Mouse (Mus musculus) MEL (cell line): Measurements from ENCODE around the gene Sbsn. TPM values are rescaled to one million over a fixed set of nuclear protein-coding genes. Genes with fewer than 3 reads are reported as not detected.

ENCODE experiments used
- DNase-seq: peaks from one replicate; pipeline ENCODE4 v3.0.0; 2011; ENCODE audit warnings: low read depth, low spot score
- H3K27ac ChIP-seq: 2 replicates; pipeline ENCODE4 v1.5.1; 2012; ENCODE audit warnings: low read depth, mild to moderate bottlenecking, control low read depth, low read length, moderate library complexity; ENCODE audit not compliant: control insufficient read depth
- H3K27me3 ChIP-seq, 2 experiments: fragments of 150-350 bp in 1 of 2; sonication (generic) in 1 of 2; 2 replicates each; pipeline ENCODE4 v1.6.1; 2012; ENCODE audit warnings: low read length in 2 of 2, mild to moderate bottlenecking in 2 of 2, improper control_type of control experiment in 1 of 2, moderate library complexity in 1 of 2; ENCODE audit not compliant: insufficient read depth in 2 of 2, control insufficient read depth in 1 of 2
- H3K36me3 ChIP-seq, 2 experiments: 2 replicates each; pipeline ENCODE4 v1.6.1; 2012 to 2014; ENCODE audit warnings: low read length in 2 of 2, improper control_type of control experiment in 1 of 2, inconsistent platforms in 1 of 2, mild to moderate bottlenecking in 1 of 2; ENCODE audit not compliant: insufficient read depth in 2 of 2, control insufficient read depth in 1 of 2
- H3K4me1 ChIP-seq, 2 experiments: fragments of 150-350 bp in 1 of 2; sonication (generic) in 1 of 2; 2 replicates each; pipeline ENCODE4 v1.6.1; 2012; ENCODE audit warnings: low read length in 2 of 2, improper control_type of control experiment in 1 of 2, mild to moderate bottlenecking in 1 of 2; ENCODE audit not compliant: insufficient read depth in 2 of 2, control insufficient read depth in 1 of 2
- H3K4me3 ChIP-seq, 2 experiments: fragments of 150-350 bp in 1 of 2; sonication (generic) in 1 of 2; 2 replicates each; pipeline ENCODE4 v1.5.1; 2012; ENCODE audit warnings: low read depth in 2 of 2, low read length in 2 of 2, mild to moderate bottlenecking in 2 of 2, moderate library complexity in 2 of 2, control low read depth in 1 of 2, improper control_type of control experiment in 1 of 2; ENCODE audit not compliant: control insufficient read depth in 1 of 2, insufficient read depth in 1 of 2
- H3K79me2 ChIP-seq: 2 replicates; pipeline ENCODE4 v1.6.1; 2012; ENCODE audit warnings: mild to moderate bottlenecking, low read length, moderate library complexity; ENCODE audit not compliant: control insufficient read depth, poor library complexity, insufficient read depth
- H3K9ac ChIP-seq: 2 replicates; pipeline ENCODE4 v1.6.1; 2012; ENCODE audit warnings: low read depth, mild to moderate bottlenecking, control low read depth, low read length, moderate library complexity; ENCODE audit not compliant: control insufficient read depth, poor library complexity, severe bottlenecking
- H3K9me3 ChIP-seq: fragments of 150-350 bp; sonication (generic); replicated peaks from 2 replicates; pipeline ENCODE4 v1.6.1; 2012; ENCODE audit warnings: mild to moderate bottlenecking, low read length, improper control_type of control experiment, moderate library complexity; ENCODE audit not compliant: insufficient read depth
- CHD1 ChIP-seq: IDR thresholded peaks from 2 replicates; pipeline ENCODE4 v1.6.1; 2012; ENCODE audit warnings: low read depth, mild to moderate bottlenecking, inconsistent platforms, low read length, improper control_type of control experiment
- CHD2 ChIP-seq: IDR thresholded peaks from 2 replicates; pipeline ENCODE4 v1.6.1; 2011; ENCODE audit warnings: low read length, improper control_type of control experiment
- GABPA ChIP-seq: IDR thresholded peaks from 2 replicates; pipeline ENCODE4 v1.6.1; 2012; ENCODE audit warnings: low read depth, mild to moderate bottlenecking, inconsistent platforms, low read length, improper control_type of control experiment, moderate library complexity
- JUND ChIP-seq: IDR thresholded peaks from 2 replicates; pipeline ENCODE4 v1.6.1; 2011; ENCODE audit warnings: low read depth, mild to moderate bottlenecking, improper control_type of control experiment, low read length
- KAT2A ChIP-seq: conservative IDR thresholded peaks from 2 replicates; pipeline ENCODE4 v1.6.1; 2012; ENCODE audit warnings: low read depth, low read length, improper control_type of control experiment, inconsistent platforms
- MEF2A ChIP-seq: IDR thresholded peaks from 2 replicates; pipeline ENCODE4 v1.6.1; 2014; ENCODE audit warnings: low read depth, mild to moderate bottlenecking, inconsistent platforms, low read length, improper control_type of control experiment; ENCODE audit not compliant: poor library complexity, insufficient replicate concordance, severe bottlenecking; ENCODE audit errors: extremely low read depth
- MYB ChIP-seq: IDR thresholded peaks from 2 replicates; pipeline ENCODE4 v1.6.1; 2011; ENCODE audit warnings: mild to moderate bottlenecking, low read depth, low read length, improper control_type of control experiment
- NRF1 ChIP-seq: IDR thresholded peaks from 2 replicates; pipeline ENCODE4 v1.6.1; 2014; ENCODE audit warnings: low read depth, mild to moderate bottlenecking, inconsistent platforms, low read length, improper control_type of control experiment, moderate library complexity; ENCODE audit not compliant: poor library complexity, insufficient read depth, severe bottlenecking
- POLR2A ChIP-seq, 2 experiments: IDR thresholded peaks; 2 replicates each; pipeline ENCODE4 v1.6.1; 2011 to 2012; ENCODE audit warnings: low read length in 2 of 2, mild to moderate bottlenecking in 2 of 2, control low read depth in 1 of 2, improper control_type of control experiment in 1 of 2, low read depth in 1 of 2, moderate library complexity in 1 of 2; ENCODE audit not compliant: control insufficient read depth in 1 of 2, insufficient read depth in 1 of 2, poor library complexity in 1 of 2
- RCOR1 ChIP-seq: IDR thresholded peaks from 2 replicates; pipeline ENCODE4 v1.6.1; 2012; ENCODE audit warnings: low read depth, mild to moderate bottlenecking, inconsistent platforms, low read length, improper control_type of control experiment
- TBP ChIP-seq: IDR thresholded peaks from 2 replicates; pipeline ENCODE4 v1.8.0; 2011; ENCODE audit warnings: low read depth, low read length, improper control_type of control experiment
- TCF12 ChIP-seq: IDR thresholded peaks from 2 replicates; pipeline ENCODE4 v1.6.1; 2014; ENCODE audit warnings: low read depth, mild to moderate bottlenecking, inconsistent platforms, low read length, improper control_type of control experiment, moderate library complexity
- ZKSCAN1 ChIP-seq: IDR thresholded peaks from 2 replicates; pipeline ENCODE4 v1.6.1; 2012; ENCODE audit warnings: low read depth, mild to moderate bottlenecking, inconsistent platforms, low read length, improper control_type of control experiment, moderate library complexity
- ZMIZ1 ChIP-seq: IDR thresholded peaks from 2 replicates; pipeline ENCODE4 v1.6.1; 2012; ENCODE audit warnings: low read depth, mild to moderate bottlenecking, inconsistent platforms, low read length, improper control_type of control experiment, moderate library complexity
- polyA plus RNA-seq, 2 experiments: library from polyadenylated mRNA; stranded (reverse) in 1 of 2; unstranded in 1 of 2; fragments of >175 nt in 1 of 2; fragments of >200 nt in 1 of 2; gene quantifications; 2 replicates each; pipeline versions ENCODE4 v1.2.1 to v1.2.4; 2012; ENCODE audit warnings: low replicate concordance in 2 of 2, low read depth in 1 of 2; ENCODE audit not compliant: insufficient read length in 2 of 2, insufficient read depth in 1 of 2, missing spikeins in 1 of 2
- total RNA-seq: library from RNA; depleted of rRNA; stranded (reverse); fragments of 300-350 nt; gene quantifications from 2 replicates; pipeline ENCODE4 v1.2.3, GENCODE M21; 2012

Sbsn gene
- total and polyA plus RNA-seq, 3 experiments: 0.17 to 1.2 TPM; not detected in 1

GRCm38 (mm10) chr7:30791921-30792320 lies 40.6 kb downstream of the Sbsn start:
- no peaks in the 10 kb centered on the region for H3K79me2 ChIP-seq
- TF ChIP-seq RCOR1 (no peak), TCF12 (no peak), GABPA (no peak), POLR2A (IDR thresholded peaks at IDR 0.05; ENCODE audit: control insufficient read depth in 1 of 2, insufficient read depth in 1 of 2, low read depth in 1 of 2, low read length in 2 of 2, poor library complexity in 1 of 2) (no peak)
- no peaks in the 10 kb centered on the region for H3K4me1 ChIP-seq
- DNase-seq: no peak
- H3K9me3 ChIP-seq: no peaks in the 10 kb centered on the region
- no peak overlapping the region for H3K9ac ChIP-seq
- peaks cover 0 to 6% of the 10 kb centered on the region in 2 experiments; a peak in 2 of 4 replicates for H3K27me3 ChIP-seq
- no peaks in the 10 kb centered on the region for H3K36me3 ChIP-seq
- no peak overlapping the region for H3K4me3 ChIP-seq
- H3K27ac ChIP-seq: no peak overlapping the region

- TF ChIP-seq JUND (no peak), MYB (no peak), TBP (no peak), ZMIZ1 (no peak), MEF2A (no peak), NRF1 (no peak), ZKSCAN1 (no peak)
- no peaks in the 10 kb centered on the region for H3K9me3 ChIP-seq
- no peak overlapping the region for H3K4me3 ChIP-seq
- H3K27ac ChIP-seq: no peak overlapping the region
- peaks cover 0 to 6% of the 10 kb centered on the region in 2 experiments; a peak in 2 of 4 replicates for H3K27me3 ChIP-seq
- no peaks in the 10 kb centered on the region for H3K79me2 ChIP-seq
- no peaks in the 10 kb centered on the region for H3K36me3 ChIP-seq
- no peaks in the 10 kb centered on the region for H3K4me1 ChIP-seq
- peak; percentile 36 for DNase-seq
- no peak overlapping the region for H3K9ac ChIP-seq
These were observed 43.6 kb downstream of the Sbsn start for GRCm38 (mm10) chr7:30794921-30795320.

- Histone ChIP-seq H3K27me3 (peaks cover 0 to 4% of the 10 kb centered on the region in 2 experiments; a peak in 2 of 4 replicates), H3K4me1 (no peaks in the 10 kb centered on the region), H3K9me3 (no peaks in the 10 kb centered on the region), H3K9ac (no peak overlapping the region), H3K4me3 (no peak overlapping the region), H3K36me3 (no peaks in the 10 kb centered on the region), H3K79me2 (no peaks in the 10 kb centered on the region), H3K27ac (no peak overlapping the region)
- TF ChIP-seq CHD2 (no peak), RCOR1 (no peak), KAT2A (no peak), CHD1 (no peak)
- DNase-seq: no peak
These were observed 45.5 kb downstream of the Sbsn start for GRCm38 (mm10) chr7:30796790-30797189.
